Mouse (Mus musculus): Measurements from ENCODE around the gene Wbp2. TPM values are rescaled to one million over a fixed set of nuclear protein-coding genes. Genes with fewer than 3 reads are reported as not detected.
"Not testable (repeated sequence)": the region's sequence is repeated elsewhere in the genome, so short reads cannot be mapped to it uniquely, and the experiment has no call there.

Gene Wbp2
- polyA plus RNA-seq, 1 experiment = 135 TPM

DNA sequence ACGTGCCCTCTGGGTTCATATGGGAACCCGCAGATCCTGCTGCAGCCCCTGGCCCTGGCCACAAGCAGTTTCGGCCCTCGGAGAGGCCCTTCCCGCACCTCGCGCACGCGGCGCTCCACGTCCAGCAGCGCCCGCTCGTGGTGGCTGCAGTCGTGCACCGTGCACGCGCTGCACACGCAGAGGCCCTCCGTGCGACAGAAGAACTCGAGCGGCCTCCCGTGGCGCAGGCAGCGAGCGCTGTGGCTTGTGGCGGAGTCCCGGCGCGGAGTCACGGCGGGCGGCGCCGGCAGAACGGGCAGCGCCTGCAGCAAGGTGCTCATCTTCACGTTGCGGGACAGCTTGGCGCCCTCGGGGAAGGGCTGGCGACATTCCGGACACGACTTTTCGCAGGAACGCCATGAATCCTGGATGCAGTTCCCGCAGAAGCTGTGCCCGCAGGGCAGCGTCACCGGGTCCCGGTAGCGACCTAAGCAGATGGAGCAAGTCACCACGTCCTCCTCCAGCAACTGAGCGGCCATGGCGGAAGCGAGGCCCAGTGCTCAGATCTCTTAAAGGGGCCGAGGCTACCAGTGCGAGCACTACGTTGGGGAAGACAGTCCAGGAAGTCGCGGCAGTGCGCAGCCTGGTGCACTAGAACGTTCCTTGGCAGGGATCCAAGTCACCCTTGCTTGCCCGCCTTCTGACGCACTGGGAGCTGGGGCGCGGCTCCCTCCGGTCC lies 43.9 kb upstream of the Wbp2 start, which contains the start of gene Trim65:
Trim65 (minus strand) TSS at position 641 of the 718 bp plus-strand sequence.
- TF ChIP-seq POLR2A (IDR thresholded peaks at IDR 0.05; ENCODE audit: low read depth, low read length) = peak; percentile 88
- peak; percentile 70; the same call in 1 of the 2 replicates for TF ChIP-seq CTCF (IDR thresholded peaks at IDR 0.05; ENCODE audit: extremely low read depth, insufficient read depth, insufficient read length, insufficient replicate concordance)
- Histone ChIP-seq H3K27me3 (ENCODE audit: control insufficient read depth, insufficient read depth, low read length) (no peaks in the 10 kb centered on the region), H3K36me3 (ENCODE audit: control insufficient read depth, insufficient read depth, low read length) (peaks cover 23% of the 10 kb centered on the region), H3K27ac (ENCODE audit: insufficient read depth, low read length) (peak within 1 kb of the TSS; percentile 94), H3K4me3 (ENCODE audit: extremely low read depth, insufficient read depth, insufficient read length) (peak within 1 kb of the TSS; percentile 67), H3K4me1 (ENCODE audit: control insufficient read depth, insufficient read depth, insufficient read length) (peaks cover 7% of the 10 kb centered on the region; the same call in 1 of the 2 replicates)
- DNase-seq (ENCODE audit: low read depth in 1 of 2, low spot score in 2 of 2) = peak; percentile 90
- under 1% methylated on average over 69 of the region's 69 CpGs for WGBS

DNA sequence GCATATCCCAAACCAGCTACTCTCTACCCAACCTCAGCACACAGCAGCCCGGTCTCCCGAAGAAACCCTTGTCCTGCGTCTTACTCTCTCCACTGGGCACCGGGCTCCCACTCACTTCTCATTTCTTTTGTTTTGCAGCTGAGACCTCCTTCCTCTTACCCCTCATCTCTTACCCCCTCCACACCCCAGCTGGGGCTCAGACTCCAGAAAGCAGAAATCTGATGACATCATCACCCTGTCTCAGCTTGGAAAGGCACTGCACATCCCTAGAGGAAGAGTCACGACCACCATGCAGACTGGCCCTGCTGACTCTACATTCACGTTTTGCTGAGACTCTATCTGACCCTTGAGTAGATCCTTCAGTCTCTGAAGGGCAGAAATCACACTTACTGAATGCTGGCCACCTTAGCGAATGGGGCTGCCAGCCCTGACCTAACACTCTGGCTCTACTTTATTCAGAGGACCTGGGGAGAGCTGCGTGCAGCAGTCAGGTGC lies 43.2 kb upstream of the Wbp2 start:
- Histone ChIP-seq H3K4me3 (ENCODE audit: extremely low read depth, insufficient read depth, insufficient read length) (peak overlapping the region; percentile 67), H3K27me3 (ENCODE audit: control insufficient read depth, insufficient read depth, low read length) (no peaks in the 10 kb centered on the region), H3K27ac (ENCODE audit: insufficient read depth, low read length) (peak overlapping the region; percentile 94), H3K4me1 (ENCODE audit: control insufficient read depth, insufficient read depth, insufficient read length) (peaks cover 7% of the 10 kb centered on the region; the same call in 1 of the 2 replicates), H3K36me3 (ENCODE audit: control insufficient read depth, insufficient read depth, low read length) (peaks cover 28% of the 10 kb centered on the region)
- no peak for DNase-seq (ENCODE audit: low read depth in 1 of 2, low spot score in 2 of 2)
- TF ChIP-seq POLR2A (IDR thresholded peaks at IDR 0.05; ENCODE audit: low read depth, low read length) (no peak), CTCF (IDR thresholded peaks at IDR 0.05; ENCODE audit: extremely low read depth, insufficient read depth, insufficient read length, insufficient replicate concordance) (no peak)
- WGBS = 5% methylated on average over 8 of the region's 8 CpGs

DNA sequence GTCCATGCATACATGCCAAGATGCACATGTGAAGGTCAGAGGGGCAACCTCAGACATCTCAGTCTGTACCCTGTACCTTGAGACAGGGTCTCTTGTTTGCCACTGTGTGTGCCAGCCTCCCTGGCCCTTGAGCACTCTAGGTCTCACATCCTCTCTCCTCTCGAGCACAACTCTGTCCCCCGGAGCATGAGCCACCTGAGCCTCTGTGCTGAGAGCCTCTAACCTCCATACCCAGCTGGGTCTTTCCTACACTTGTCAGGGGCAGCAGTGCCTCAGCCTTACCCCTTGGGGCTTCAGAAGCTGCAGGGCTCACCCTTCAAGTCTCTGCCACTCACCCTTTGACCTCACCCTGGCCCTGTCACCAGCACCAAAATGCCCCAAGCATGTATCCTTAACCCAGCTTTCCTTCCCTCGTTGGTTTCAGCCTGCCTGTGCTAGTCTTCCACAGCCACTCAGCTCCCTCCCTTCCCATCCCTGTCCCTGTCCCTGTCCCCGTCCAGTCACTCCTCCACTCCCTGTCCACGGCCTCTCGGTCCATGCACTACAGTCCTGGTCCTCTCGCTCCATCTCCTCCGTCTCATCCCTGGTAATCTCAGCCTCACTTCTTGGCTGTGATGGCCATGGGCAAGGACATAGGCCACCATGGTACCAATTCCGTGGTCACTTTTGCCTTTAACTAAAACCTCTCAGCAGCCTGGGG lies 42.4 kb upstream of the Wbp2 start:
- no peak overlapping the region; the same call in 1 of the 2 replicates for H3K4me3 ChIP-seq (ENCODE audit: extremely low read depth, insufficient read depth, insufficient read length)

DNA sequence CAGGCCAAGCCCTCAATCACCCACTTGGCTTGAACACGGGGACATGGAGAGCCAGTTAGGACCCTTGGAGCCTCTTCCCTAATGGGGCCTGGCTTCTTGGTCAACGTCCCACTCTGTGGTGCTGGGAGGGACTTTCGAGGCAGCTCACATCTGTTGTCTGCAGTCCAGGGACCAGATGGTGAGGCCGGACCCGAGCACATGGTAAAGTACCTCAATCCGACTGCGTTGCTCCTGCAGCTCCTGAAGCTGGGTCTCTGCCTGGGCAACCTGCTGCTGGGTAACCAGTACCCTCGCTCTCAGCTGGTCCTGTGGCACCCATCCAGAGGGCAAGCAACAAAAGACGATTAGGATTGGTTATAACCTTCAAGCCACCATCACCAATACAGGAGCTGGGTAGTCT lies 41.2 kb upstream of the Wbp2 start:
- Histone ChIP-seq H3K4me3 (ENCODE audit: extremely low read depth, insufficient read depth, insufficient read length) (no peak overlapping the region), H3K27me3 (ENCODE audit: control insufficient read depth, insufficient read depth, low read length) (no peaks in the 10 kb centered on the region), H3K4me1 (ENCODE audit: control insufficient read depth, insufficient read depth, insufficient read length) (peaks cover 7% of the 10 kb centered on the region; the same call in 1 of the 2 replicates), H3K27ac (ENCODE audit: insufficient read depth, low read length) (no peak overlapping the region), H3K36me3 (ENCODE audit: control insufficient read depth, insufficient read depth, low read length) (peaks cover 43% of the 10 kb centered on the region)
- no peak for DNase-seq (ENCODE audit: low read depth in 1 of 2, low spot score in 2 of 2)
- WGBS = 85% methylated on average over 9 of the region's 9 CpGs
- TF ChIP-seq CTCF (IDR thresholded peaks at IDR 0.05; ENCODE audit: extremely low read depth, insufficient read depth, insufficient read length, insufficient replicate concordance) = no peak
- no peak for TF ChIP-seq POLR2A (IDR thresholded peaks at IDR 0.05; ENCODE audit: low read depth, low read length)

More for the DNA sequence above, 42.4 kb upstream of the Wbp2 start:
- TF ChIP-seq CTCF (IDR thresholded peaks at IDR 0.05; ENCODE audit: extremely low read depth, insufficient read depth, insufficient read length, insufficient replicate concordance) = no peak
- no peak for TF ChIP-seq POLR2A (IDR thresholded peaks at IDR 0.05; ENCODE audit: low read depth, low read length)
- peaks cover 32% of the 10 kb centered on the region for H3K36me3 ChIP-seq (ENCODE audit: control insufficient read depth, insufficient read depth, low read length)
- 69% methylated on average over 9 of the region's 9 CpGs for WGBS
- no peaks in the 10 kb centered on the region for H3K27me3 ChIP-seq (ENCODE audit: control insufficient read depth, insufficient read depth, low read length)
- DNase-seq (ENCODE audit: low read depth in 1 of 2, low spot score in 2 of 2) = no peak
- H3K4me1 ChIP-seq (ENCODE audit: control insufficient read depth, insufficient read depth, insufficient read length) = peaks cover 7% of the 10 kb centered on the region; the same call in 1 of the 2 replicates
- H3K27ac ChIP-seq (ENCODE audit: insufficient read depth, low read length) = 0 out of 2 replicates have a peak overlapping the region, but pooled peaks have one; percentile 4

DNA sequence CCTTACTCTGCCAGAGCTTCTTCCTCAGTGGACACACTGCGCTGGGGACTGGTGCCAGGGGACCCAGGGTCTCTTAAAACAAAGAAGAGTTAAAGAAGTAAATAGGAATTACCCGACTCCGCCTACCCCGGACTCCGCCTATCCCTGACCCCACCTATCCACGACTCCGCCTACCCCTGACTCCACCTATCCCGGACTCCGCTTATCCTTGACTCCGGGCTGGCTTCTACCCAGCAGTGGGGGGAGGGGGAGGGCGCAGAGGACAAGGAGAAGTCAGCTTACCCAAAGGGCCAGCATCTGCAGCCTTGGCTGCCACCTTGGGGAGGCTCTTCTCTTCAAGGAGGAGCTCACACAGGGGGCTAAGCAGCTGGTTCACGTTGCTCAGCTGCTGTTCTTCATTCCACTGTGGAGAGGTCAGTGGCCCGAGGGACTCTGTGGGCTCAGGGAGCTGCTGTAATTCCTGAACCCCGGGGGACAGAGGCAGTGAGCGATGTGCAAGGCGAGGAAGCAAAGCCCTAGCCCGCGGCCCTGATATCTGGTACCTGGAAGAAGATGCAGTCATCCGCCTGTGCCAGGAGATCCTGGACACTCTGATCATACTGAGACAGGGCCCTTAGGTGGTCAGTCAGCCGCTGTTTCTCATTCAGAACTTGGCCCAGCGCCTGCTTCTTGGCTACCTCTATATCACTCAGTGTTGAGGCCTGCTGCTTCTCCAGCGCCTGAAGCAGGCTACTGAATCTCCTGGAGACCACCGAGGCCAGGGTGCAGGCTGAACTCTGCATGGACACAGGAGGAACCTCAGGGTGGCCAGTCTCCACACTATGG lies 40.6 kb upstream of the Wbp2 start, which contains the start of gene Trim47:
Trim47 (minus strand) TSS at position 55 of the 825 bp plus-strand sequence.
- Histone ChIP-seq H3K4me1 (ENCODE audit: control insufficient read depth, insufficient read depth, insufficient read length) (peaks cover 7% of the 10 kb centered on the region; the same call in 1 of the 2 replicates), H3K36me3 (ENCODE audit: control insufficient read depth, insufficient read depth, low read length) (peaks cover 48% of the 10 kb centered on the region), H3K27ac (ENCODE audit: insufficient read depth, low read length) (no peak within 1 kb of the TSS), H3K4me3 (ENCODE audit: extremely low read depth, insufficient read depth, insufficient read length) (no peak within 1 kb of the TSS), H3K27me3 (ENCODE audit: control insufficient read depth, insufficient read depth, low read length) (no peaks in the 10 kb centered on the region)
- TF ChIP-seq POLR2A (IDR thresholded peaks at IDR 0.05; ENCODE audit: low read depth, low read length) = no peak
- TF ChIP-seq CTCF (IDR thresholded peaks at IDR 0.05; ENCODE audit: extremely low read depth, insufficient read depth, insufficient read length, insufficient replicate concordance) = no peak
- 80% methylated on average over 23 of the region's 23 CpGs for WGBS
- DNase-seq (ENCODE audit: low read depth in 1 of 2, low spot score in 2 of 2) = no peak

DNA sequence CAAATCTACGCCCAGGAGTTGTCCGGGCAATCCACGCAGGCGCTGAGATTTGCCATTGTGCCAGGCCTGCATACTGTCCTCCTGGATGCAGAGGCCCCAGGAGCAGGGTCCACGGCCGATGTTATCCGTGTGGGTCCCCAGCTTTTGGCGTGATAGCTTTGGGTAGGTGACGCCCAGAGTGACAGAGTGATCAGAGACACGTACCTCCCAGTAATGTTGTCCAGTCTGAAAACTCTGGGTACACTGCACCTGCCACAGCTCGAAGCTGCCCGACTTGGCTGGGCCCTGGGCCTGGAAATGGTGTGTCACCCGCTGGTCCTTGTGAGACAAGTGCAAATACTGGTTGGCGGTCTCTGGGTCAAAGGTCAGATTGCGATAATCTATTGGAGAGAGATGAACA lies 39.5 kb upstream of the Wbp2 start:
- H3K27ac ChIP-seq (ENCODE audit: insufficient read depth, low read length) = no peak overlapping the region
- TF ChIP-seq POLR2A (IDR thresholded peaks at IDR 0.05; ENCODE audit: low read depth, low read length) = no peak
- no peak for TF ChIP-seq CTCF (IDR thresholded peaks at IDR 0.05; ENCODE audit: extremely low read depth, insufficient read depth, insufficient read length, insufficient replicate concordance)
- H3K4me3 ChIP-seq (ENCODE audit: extremely low read depth, insufficient read depth, insufficient read length) = no peak overlapping the region
- H3K36me3 ChIP-seq (ENCODE audit: control insufficient read depth, insufficient read depth, low read length) = peaks cover 49% of the 10 kb centered on the region
- no peaks in the 10 kb centered on the region for H3K27me3 ChIP-seq (ENCODE audit: control insufficient read depth, insufficient read depth, low read length)
- 97% methylated on average over 15 of the region's 15 CpGs for WGBS
- peaks cover 7% of the 10 kb centered on the region; the same call in 1 of the 2 replicates for H3K4me1 ChIP-seq (ENCODE audit: control insufficient read depth, insufficient read depth, insufficient read length)
- no peak for DNase-seq (ENCODE audit: low read depth in 1 of 2, low spot score in 2 of 2)

DNA sequence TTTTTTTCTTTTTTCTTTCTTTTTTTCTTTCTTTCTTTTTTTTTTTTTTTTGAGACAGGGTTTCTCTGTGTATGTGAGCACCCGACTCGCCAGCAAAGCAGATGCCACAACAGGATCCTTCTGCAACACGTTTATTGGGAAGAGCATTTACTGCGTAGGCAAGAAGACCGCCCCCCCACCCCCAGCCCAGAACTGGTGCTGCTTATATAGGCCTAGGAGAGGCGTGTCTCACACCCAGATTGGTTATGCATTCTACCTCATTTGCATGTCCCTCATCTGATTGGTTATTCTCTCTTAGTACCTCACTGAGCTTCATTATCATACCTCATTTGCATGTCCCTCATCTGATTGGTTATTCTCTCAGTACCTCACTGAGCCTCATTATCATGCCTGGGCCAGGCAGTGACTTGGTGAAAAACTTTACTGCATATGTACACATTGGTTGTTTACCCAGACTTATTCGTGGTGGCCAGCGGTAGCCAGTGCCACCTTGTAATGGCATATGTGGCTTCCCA lies 35.0 kb upstream of the Wbp2 start:
- not testable (repeated sequence) for H3K4me1 ChIP-seq (ENCODE audit: control insufficient read depth, insufficient read depth, insufficient read length); H3K4me3 ChIP-seq (ENCODE audit: extremely low read depth, insufficient read depth, insufficient read length); H3K27ac ChIP-seq (ENCODE audit: insufficient read depth, low read length); H3K27me3 ChIP-seq (ENCODE audit: control insufficient read depth, insufficient read depth, low read length); DNase-seq (ENCODE audit: low read depth in 1 of 2, low spot score in 2 of 2)
- H3K36me3 ChIP-seq (ENCODE audit: control insufficient read depth, insufficient read depth, low read length) = peaks cover 40% of the 10 kb centered on the region
- 91% methylated on average over 8 of the region's 8 CpGs for WGBS

Measured in spleen, adult 2 months (tissue).